Mouse (Mus musculus) heart, adult 18-20 months (tissue): ENCODE data around the gene Sept12. TPM values are rescaled to one million over a fixed set of nuclear protein-coding genes. Genes with fewer than 3 reads are reported as not detected.

Source experiments
- DNase-seq, 2 experiments: peaks; one replicate each; pipeline ENCODE4 v3.0.0; 2021 to 2022; ENCODE audit warnings: mixed read lengths in 1 of 2
- total RNA-seq, 2 experiments: library from RNA; stranded (reverse); gene quantifications; 2 replicates each; pipeline ENCODE4 v1.2.3; 2021

Sept12 gene
- total RNA-seq, 2 experiments from 2014 or later, result not detected

DNA sequence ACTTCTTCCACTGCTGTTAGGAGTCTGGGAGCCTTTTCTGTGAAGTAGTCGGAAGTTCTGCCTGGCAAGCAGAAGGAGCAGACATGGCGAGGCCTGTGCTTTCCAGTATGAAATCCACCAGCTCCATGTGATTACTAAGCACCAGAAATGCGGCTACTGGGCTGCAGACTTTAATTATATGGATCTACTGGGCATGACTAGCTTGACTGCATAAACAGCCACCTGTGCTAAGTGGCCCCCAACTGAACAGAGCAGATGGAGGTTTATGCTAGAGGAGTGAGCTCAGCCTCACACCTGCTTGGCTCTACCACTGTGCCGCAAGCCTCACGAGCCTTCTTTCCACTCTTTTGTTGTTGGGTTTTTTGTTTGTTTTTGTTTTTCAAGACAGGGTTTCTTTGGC, 23.1 kb downstream of the Sept12 start:
- no peak for DNase-seq

DNA sequence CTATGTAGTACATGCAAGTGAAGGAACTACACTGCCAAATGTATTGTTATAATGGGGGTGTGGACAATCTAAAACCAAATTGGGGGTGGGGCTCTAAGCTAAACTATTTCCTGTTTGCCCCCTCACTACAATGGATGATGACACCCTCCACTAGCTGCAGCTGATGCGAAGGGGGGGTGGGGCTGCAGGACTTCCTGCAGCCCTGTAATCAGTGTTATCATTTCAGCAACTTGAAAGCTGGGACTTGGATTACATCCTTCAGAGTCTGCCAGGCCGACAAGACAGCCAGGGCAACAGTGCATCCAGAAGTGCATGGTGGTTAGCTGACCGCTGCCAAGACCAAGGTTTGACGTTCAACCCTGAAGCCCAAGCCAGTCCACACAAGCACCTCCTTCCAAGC, 26.0 kb downstream of the Sept12 start:
- DNase-seq, result peak in 1 of 2 experiments; percentile 22

DNA sequence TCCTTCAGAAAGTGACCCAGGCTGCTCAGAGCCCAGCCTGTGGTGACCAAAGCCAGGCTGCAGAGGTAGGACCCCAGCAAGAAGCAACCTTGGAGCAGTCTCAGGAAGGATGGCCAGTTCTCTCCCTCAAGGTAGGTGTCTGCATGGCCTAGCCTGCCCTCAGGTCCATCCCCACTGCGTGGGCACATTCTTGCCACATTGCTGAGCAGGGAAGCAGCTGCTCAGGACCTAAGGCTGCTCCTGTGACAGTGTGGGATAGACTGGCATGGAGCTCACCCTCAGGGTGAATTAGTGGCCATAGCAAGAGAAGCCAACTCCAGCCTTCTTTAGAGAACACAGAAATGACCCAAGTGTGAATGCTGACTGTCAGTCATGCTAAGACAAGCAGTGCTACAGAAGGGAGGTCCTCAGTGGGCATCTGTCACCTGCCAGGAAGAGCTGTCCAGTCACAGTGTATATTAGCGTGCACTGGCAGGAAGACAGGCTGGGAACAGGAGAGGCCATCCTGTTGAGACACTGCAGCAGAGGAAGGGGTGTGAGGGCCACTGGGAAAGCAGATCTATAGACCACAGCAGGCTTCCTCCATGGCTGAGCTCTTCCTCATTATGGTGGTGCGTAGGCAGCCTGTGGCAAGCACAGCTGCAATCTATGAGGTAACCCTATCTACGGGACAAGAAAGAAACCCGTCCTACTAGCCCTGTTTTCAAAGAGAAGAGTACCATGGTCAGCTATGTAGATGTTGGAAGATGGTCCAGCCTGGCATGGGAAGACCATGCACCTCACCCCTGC, 28.4 kb downstream of the Sept12 start:
- peak in 1 of 2 experiments; percentile 23 for DNase-seq

DNA sequence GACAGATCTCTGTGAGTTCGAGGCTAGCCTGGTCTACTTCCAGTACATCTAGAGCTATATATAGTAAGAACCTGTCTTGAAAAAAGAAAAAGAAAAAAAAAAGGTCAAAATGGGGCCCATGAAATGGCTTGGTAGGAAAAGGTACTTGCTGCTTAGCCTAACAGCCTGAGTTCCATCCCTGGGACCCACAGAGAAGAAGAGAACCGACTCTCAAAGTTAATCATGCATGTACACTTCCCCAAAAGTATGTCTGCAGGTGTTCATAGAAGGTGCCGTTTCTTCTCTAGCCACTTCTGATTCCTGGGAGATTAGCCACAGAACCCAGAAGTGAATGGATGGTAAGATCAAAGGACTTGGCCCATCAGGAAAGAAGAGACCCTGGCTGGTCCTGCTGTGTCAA, 29.2 kb downstream of the Sept12 start:
- no peak for DNase-seq

DNA sequence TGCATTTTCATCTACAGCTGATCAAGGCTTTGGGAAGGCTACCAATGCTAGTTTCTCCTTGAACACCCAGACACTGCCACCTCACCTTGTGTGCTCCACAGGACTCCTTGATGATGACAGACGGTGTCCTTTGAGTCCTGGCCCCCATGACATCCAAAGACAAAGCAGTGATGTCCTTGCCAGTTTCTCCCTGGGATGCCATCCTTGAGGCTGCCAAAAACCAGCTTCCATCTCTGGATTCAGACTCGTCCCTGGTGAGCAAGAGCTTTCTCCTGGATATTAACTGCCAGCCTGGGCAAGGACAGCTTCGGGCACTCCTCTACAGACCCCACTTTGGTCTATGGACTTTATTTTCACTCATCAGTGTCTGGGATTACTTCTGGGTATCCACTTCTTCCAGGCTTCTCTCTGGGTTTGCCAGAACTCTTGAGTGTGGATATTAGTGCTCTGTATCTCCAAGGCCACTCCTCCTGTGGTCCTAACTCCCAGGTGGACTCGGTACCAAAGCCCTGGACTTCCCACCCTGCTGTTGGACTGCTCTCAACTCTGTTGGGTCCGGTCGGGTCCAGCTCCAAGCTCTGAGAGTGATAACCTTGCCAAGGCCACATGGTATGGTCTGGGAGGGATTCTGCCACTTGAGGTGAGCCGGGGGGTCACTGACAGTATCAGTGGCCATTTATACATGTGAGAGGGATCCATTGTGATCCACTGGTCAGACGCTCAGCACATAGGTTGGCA, 32.1 kb downstream of the Sept12 start:
- DNase-seq, result no peak

DNA sequence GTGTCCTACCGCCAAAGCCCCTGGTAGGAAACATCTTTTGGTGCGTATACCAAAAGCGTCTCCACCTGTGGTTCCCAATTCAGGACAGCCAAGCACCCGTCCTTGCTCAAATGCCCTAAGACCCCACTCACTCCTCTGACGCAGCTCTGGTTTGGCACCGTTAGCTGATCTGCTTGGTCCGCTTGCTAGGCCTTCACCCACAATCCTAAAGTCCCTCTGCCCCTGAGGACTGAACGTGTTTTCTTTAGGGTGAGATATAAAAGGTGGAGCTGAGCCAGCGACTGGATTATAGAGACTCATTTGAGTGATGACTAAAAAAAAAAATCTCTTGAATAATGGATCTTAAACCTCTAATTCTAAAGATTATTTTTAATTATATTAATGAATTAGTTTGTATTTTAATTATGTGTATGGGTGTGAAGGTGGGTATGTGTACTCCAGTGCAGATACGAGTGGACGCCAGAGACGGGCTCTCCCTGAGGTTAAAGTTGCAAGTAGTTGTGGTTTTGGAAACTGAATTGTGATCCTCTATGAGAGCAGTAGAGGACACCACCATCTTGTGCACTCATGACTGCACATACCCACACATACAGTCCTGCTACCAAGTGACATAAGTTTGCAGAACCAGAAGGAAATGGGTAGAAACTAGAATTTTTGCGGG, 32.8 kb downstream of the Sept12 start:
- DNase-seq, result no peak

DNA sequence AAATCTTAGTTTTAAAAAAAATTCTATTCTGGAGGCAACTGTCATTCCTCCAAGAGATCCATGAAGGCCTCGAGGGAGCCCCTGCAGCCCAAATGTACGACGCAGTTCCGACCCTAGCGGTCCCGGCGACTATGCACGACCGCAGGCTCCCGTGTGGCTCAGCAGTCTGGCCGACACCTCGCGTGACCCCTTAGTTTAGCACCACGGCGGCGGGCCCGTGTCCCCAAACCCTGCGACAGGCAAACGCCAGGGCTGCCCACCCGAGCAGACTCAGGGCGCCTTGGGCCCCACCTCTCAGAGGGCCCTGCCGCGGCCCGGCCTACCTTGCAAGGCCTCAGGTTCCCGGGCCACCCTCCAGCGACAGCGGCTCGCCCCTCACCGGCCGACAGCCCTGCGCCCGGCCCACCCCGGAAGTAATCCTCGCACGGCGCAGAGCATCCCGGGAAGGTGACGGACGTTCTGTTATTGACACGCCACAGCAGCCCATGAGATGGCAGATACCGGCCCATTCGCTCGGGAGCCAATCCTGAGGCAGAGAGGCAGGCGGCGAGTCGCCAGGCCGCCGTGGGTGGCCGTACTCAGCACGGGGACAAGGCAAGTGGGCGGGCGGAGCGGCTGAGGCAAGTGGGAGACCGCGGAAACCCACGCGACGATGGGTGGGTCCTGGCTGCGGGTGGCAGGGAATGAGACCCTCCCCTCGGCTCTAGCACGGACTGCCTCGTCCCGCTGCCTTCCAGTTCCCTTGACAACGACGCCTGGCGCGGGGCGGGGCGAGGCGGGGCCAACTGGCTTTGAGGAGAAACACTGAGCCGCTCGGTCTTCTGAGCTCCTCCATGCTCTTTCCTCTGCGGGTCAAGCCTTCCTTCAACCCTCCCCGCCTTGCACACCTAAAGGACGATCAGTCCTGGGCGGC, 33.6 kb downstream of the Sept12 start, which contains the start of gene Anks3:
Anks3 (minus strand) TSS at position 409 of the 913 bp plus-strand sequence.
- DNase-seq, result peak; percentile 98 to 99

DNA sequence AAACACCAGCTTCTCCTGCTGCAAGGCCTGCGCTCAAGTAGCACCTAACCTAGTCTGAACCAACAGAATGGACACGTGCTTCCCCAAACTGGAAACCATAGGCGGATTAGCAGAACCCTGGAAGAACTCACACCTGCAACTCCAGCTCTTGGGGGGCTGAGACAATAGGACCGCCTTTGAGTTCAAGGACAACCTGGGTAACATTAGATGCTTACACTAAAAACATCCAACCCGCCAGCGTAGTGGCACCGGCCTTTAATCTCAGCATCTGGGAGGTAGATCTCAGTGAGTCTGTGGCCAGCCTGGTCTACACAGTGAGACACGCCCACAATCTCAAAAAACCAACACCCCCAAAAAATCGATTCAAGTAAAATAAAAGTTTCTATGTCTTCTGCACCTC, 34.3 kb downstream of the Sept12 start:
- no peak for DNase-seq

DNA sequence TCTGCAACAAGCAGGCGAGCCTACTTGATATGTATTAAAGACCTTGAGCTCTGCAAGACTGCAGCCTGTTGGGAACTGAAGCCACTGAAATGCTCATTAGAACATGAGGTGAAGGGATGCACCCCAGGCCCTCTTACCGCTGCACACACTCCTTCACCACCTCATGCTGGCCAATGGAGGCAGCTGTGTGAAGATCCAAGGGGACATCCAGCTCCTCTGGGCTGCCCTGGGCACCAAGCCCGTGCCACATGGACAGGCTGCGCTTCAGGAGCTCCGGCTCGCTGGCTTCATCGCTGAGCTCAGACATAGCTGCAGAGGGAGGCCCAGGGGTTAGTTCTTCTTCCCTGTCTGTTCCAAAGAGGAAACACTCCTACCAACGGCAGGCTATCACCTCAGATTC, 37.4 kb downstream of the Sept12 start:
- no peak for DNase-seq

DNA sequence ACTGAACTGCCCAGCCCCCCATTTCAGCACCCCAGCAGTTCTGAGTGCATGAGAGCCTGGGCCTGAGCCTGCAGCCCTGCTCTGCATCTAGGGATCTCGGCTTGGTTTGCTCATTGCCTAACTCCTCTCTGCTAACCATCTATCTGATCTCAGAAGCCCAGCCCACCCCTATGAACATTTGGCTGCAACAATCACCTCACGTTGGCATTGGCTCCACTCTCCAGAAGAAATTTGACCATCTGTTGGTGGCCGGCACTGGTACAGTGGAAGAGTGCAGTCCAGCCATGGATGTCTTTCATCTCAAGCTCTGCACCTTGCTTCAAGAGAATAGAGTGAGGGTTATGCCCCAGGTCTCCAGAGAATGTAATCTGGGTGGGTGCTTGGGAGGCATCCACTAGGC, 40.2 kb downstream of the Sept12 start:
- DNase-seq, result no peak

DNA sequence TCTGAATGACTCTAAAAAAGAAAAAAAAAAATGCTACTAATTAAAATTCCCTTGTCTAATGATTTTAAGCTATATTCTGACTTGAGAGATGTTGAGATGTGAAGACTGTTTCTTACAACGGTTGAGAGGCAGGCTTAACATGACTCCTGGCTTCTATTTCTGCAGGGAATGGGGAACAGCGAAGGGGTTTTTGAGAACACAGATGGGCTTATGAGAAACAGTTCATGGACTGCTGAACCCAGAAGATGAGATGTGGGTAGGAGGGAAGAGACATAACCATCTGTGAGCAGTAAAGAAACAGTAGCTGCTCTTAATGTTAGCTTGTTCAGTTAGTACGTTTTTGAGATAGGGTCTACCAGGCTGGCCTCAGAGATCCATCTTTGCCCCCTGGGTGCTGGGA, 41.0 kb downstream of the Sept12 start:
- DNase-seq, result no peak

DNA sequence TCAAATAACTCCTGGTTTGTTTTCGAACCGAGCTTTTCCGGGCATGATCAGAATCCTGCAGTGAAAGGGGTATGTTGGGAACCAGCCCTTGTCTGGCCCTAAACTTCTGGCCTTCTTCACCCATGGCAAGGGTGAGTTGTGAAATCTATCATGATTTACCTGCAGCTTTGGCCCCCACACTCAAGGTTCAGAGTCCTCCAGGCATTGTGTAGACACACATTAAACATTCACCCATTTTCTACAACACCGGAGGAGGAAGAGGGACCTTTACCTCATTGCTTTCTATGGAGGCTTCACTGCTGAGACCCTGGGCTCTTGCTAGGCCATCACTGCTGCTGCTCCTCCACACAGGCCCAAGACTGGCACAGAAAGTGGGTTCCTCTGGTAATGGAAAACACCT, 50.3 kb downstream of the Sept12 start:
- no peak for DNase-seq

DNA sequence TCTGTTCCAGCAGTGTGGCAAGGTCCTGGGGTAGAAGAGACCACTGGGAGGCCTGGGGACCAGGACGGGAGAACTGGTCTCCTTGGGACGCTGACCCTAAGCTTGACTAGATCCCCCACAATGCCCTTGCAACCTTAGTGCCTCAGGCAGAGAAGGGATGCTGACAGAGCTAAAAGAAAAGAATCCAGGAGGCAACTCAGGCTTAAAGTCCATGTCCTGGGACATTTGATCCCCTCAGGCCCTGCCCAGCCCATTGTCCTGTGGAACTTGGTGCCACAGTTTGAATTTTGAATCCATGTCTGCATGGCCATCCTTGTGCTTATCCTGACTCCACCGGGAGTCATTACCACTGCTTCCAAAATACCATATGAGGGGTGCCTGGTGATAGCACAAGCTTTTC, 51.5 kb downstream of the Sept12 start:
- DNase-seq, result no peak

DNA sequence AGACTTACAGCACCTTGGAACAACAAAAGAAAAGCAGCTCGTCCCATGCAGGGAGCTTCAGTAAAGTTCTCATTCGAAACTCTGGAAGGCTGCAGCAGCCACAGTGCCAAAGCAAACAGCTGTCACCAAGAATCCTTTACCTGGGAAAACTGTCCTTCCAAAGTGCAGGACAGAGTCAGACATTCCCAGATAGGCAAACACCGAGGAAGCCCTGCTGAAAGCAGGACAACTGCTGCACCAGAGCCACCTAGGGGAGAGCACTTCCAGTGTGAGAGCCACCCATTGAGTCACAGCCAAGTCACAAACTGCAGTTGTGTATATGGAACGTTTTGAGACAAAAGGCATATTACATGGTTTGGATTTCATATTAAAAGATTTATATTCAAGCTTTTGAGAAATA, 52.2 kb downstream of the Sept12 start:
- DNase-seq, result no peak

DNA sequence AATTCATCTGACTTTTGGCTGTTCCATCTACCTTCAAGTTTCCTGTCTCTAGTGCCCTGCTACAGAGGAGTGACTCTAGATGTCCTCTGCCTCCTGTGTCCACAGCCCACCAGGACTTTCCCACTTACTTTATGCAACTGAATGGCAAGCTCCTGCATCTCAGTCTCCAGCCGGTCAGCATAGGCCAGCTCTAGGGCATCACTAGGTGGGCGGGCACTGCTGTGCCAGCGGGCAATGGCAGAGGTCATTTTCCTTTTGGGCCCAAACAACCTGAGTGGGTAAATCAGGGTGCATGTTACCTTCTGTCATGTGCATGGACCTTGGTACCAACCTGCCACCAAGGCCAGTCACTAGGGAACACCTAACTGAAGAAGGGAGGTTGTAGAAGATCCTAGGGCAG, 54.2 kb downstream of the Sept12 start:
- no peak for DNase-seq

DNA sequence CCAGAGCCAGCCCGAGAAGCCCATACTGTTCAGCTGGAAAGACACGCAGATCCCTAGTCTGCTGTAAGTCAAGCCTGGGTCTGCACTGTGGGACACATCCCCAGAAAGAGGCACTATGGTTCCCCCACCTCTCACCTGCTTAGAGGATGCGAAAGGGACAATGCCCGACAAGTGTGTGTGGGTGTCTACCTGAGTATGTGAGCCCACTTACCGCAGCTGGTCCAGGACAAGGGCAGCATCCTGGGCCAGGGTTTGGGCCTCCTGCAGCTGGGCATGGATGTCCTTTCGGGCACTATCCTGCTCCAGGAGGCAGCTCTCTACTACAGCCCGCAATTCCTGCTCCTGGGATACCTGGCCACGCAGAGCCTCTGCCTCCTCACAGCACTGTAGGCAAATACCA, 54.8 kb downstream of the Sept12 start:
- no peak for DNase-seq

DNA sequence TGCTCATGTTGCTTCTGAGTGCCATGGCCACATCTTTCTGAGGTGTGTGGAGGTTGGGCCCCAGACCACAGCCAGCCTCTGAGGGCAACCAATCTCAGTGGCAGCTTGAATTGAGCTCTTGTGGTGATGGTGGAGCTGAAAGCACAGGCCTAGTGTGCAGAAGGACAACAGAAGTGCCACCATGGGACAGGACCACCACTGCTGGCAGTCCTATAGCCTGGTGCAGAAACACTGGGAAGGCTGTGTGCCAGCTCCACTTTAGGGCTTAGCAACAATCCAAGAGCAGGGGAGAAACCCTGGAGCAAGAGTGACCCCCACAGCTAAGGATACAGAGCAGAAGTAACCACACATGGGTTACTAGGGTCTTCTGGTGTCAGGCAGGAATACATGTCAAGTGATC, 56.6 kb downstream of the Sept12 start:
- DNase-seq, result no peak

DNA sequence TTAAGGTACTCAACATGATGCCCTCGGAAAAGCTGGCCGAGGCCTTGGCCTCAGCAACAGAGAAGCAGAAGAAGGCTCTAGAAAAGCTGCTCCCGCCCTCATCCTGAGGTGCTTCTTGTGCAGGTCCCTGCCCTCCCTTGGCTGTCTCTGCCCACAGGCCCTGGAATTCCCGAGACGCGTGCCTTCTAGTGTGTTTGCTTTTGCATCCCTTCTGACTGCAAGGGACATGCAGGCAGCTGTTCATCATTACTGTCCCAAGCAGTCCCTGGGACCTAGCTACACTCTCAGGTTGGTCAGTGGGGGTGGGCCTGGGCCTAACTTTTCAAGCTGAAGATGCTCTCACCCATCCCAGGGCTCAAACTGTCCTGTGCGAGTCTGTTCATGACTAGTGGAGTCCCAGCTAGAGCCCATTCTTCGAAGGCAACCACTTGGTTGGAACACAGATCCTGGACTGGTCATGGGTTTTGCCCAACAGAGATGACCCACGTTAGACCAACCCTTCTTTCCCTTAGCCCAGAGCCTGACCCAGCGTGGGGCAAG, 57.3 kb downstream of the Sept12 start:
- DNase-seq, result no peak

DNA sequence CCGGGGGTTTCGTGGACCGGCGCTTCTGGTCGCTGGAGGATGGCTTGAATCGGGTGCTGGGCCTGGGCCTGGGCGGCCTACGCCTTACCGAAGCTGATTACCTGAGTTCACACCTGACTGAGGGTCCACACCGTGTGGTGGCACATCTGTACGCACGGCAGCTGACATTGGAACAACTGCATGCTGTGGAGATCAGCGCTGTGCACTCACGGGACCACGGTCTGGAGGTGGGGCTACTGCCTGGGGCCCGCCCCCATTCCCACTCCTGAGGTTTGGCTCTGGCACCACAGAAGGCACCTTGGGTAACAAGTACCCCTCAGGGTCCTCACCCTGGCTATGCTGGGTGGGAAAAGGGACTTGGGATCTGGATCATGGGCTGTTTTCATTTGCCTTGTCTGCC, 58.2 kb downstream of the Sept12 start:
- no peak for DNase-seq

DNA sequence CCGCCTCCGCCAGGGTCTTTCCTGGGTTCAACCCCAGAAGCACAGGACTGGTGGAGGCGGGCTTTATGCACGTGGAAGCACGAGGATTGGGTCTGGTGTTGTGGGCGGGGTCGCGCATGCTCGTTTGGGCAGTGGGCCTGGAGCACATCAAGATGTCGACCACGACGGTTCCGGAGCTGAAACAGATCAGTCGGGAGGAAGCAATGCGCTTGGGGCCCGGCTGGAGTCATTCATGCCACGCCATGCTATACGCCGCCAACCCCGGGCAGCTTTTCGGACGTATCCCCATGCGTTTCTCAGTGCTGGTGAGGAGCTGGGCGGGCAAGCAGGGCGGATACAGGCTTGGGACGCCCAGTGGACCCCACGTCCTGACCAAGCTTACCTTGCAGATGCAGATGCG, 58.7 kb downstream of the Sept12 start:
- peak; percentile 97 to 98 for DNase-seq

DNA sequence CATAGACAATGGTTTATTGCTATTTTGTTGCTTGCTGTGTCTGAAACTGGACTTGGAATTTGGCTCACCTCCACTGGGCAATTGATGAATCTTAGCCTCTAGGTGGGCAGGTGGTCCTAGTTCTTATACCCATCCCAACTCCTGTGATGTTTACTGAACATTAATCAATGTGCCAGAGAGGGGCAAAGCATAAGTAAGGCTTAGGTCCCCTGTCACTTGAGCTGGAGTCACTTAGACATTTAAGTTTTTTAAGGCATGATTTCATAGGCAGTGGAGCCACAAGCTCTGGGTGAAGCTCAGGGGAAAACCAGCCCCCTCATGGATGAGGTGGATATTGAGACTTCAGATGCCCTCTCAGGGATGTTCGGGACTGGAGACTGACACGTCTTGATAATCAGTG, 59.2 kb downstream of the Sept12 start, which contains the start of gene Nudt16l1:
Nudt16l1 (plus strand) TSS at position 301 of the 400 bp plus-strand sequence.
- DNase-seq, result no peak
